Mouse (Mus musculus): Measurements from ENCODE around the gene Tmem63a.

DNA sequence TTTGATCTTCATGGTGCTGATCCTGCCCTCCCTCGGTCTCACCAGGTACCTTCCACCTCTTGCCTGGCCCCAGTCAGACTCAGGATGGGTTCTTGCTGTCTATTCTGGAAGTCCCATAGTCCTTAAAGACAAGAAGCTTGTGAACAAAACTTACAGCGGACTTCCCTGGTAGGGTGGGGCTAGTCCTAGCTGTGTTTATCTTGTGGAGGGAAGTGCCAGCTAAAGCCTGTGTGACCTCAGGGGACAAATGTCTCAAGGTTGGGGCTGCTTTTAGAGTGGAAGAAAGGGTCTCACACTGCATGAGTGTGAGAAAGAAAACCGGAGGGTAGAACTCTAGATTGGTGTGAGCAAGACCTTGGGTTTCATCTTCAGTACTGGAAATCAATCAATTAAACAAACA is 23.6 kb downstream of the Tmem63a start:
- TF ChIP-seq POLR2A (IDR thresholded peaks at IDR 0.05; ENCODE audit: low read depth, low read length), result no peak
- TF ChIP-seq MAZ (IDR thresholded peaks at IDR 0.05; ENCODE audit: low read depth, low read length), result no peak
- TF ChIP-seq MAFK (IDR thresholded peaks at IDR 0.05; ENCODE audit: insufficient replicate concordance, low read length), result no peak
- no peak for TF ChIP-seq EP300 (IDR thresholded peaks at IDR 0.05; ENCODE audit: low read length)
- no peak for TF ChIP-seq NELFE (IDR thresholded peaks at IDR 0.05; ENCODE audit: low read depth, low read length)
- TF ChIP-seq ZKSCAN1 (IDR thresholded peaks at IDR 0.05; ENCODE audit: borderline replicate concordance, low read depth, low read length), result no peak
- no peak for TF ChIP-seq PAX5 (IDR thresholded peaks at IDR 0.05; ENCODE audit: low read length)
- TF ChIP-seq NRF1 (IDR thresholded peaks at IDR 0.05; ENCODE audit: low read depth, low read length), result no peak
- TF ChIP-seq HCFC1 (IDR thresholded peaks at IDR 0.05; ENCODE audit: low read depth, low read length), result no peak
